Mouse (Mus musculus): ENCODE measurements at regions not wholly inside any gene's neighbourhood (a gene's known extent, or its start where the extent isn't known, plus 50 kb on each side); places are given as distances from the start of the nearest gene placed in this dataset.

DNA sequence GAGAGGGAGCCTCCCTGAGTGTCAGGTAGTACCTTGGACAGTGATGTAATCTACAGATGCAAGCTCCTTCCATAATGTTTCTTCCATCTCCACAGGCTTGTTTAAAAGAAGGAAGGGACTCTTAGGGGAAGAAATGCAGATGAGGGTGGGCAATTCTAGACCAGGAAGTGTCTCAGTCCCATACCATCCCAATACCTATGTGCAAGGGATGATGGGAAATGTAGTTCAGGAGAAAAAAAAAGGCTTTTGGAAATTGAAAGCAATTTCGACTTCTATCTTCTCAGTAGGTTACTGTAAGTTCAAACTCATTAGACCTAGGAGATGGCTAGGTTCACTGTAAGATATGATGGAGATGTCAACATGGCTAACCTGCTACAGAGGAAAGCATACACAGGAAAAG is 68.3 kb downstream of the Cd83 start:
- no peak for DNase-seq (ENCODE audit: low spot score in 2 of 2)

GRCm38 (mm10) chr13:43854973-43855372 is 70.4 kb downstream of the Cd83 start:
- no peak for DNase-seq (ENCODE audit: low spot score in 2 of 2)

DNA sequence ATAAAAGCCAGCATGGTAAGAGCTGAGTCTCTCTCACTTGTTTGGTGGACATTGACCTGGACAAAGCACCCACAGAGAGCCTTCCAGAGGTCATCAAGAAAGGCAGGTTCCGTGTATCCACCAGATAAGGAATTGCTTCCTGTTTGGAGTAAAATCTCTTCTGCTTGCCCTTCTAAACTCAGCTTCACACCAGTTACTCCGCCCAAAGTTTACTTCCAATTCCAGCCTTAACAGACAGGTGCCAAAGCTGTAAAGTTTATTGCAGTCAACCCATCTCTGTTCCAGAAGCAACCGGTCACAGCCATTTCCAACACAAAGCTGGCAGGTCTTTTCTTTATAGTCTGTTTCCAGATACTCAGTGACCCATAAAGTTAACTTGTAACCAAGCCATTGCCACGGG is 76.4 kb downstream of the Cd83 start:
- DNase-seq (ENCODE audit: low spot score in 2 of 2): no peak

GRCm38 (mm10) chr13:43861424-43861823 is 76.8 kb downstream of the Cd83 start:
- no peak for DNase-seq (ENCODE audit: low spot score in 2 of 2)

DNA sequence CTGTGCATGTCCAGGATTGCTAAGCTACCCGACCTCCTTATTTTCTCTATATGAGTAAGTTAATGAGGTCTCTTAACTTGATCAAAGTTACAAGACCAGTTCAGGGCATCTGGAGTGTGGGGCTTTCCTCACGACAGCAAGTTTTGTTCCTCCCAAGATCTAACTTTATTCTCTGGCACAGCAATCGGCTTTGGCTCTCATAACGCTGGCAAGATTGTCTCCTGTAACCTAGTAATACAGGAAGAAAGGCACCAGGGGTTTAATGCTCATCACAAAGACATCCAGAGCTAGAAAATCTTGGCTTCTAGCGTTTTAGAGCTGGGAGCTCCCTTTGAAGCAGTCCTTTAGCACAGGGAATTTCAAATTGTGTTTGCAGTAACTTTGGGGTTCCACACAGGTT is 77.5 kb downstream of the Cd83 start:
- no peak for DNase-seq (ENCODE audit: low spot score in 2 of 2)

DNA sequence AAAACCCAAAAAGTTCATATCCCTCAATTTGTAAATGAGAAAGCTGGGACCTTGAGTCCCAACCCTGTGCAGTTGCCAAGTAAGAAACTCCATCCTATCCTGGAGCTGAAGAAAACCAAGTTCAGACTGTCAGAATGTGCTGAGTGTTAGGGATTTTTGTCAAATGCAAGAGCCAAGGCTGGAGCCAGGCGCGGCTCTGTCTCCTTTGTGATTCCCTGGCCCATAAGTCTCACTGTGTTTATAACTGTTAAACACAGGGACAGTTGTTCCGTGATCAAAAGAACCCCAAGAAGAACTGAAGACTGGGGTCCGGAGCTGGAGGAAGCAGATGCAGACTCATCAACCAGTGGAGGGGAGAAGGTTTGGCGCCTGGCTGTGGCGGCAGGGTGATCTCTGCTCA is 78.0 kb downstream of the Cd83 start:
- DNase-seq (ENCODE audit: low spot score in 2 of 2): no peak

DNA sequence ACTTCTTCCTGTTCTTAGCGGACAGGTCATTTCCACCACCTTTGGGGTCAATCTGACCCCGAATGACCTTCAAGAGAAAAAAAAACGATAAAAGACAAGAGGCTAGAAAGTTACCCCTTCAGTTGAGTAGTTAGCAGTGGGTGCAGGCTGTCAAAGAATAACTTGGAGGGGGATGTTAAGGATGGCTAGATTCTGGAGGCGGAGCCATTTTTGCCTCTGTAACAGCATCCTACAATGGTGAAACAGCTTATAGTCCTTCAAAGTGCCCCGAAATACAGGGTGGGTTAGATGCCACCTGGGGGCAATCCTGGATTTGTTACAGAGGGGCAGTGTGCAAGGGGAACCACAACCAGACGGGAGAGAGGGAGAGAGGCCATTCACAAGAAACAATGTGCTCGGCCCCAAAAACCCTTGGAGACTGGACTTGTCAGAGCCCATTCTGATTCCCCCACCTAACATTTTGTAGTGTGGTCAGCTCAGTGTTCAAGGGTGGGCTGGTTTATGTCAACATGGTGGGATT is 79.1 kb downstream of the Cd83 start:
- no peak for DNase-seq (ENCODE audit: low spot score in 2 of 2)

DNA sequence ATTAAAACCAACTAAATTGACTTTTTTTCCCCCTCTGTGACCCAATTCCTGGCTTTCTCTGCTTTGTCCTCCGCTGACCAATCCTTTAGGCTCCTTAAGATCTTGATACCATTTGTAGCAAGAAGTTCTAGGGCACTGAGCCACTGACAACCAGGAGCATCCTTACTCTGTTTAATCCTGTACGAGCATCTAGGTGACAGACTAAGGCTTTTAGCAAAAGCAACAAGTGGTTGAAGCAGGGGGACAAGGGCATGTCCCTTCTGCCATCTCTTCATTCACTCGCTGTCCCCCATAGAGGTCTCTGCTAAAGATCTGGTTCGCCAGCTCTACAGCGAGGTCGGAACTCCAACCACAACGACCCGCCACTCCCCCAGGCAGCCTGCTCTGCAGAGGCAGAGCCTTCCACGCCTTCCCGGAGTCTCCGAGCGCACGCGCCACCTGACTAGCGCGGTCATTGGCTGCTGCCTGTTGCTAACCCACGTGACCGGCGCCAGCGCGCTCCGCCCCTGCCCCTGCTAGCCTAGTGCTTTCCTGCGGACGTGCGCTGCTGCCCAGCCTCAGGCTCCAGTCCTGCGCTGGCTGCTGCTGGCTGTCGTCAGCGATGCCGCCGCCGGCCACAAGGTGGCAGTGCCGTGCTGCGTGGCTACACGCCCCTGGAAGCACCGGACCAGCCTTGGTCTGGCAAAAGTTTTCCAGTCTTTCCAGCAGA is 79.7 kb downstream of the Cd83 start:
- peak; percentile 89 to 94 for DNase-seq (ENCODE audit: low spot score in 2 of 2)

- peak in 1 of 2 experiments; percentile 21 for DNase-seq (ENCODE audit: low spot score in 2 of 2)
These were observed 80.5 kb downstream of the Cd83 start for GRCm38 (mm10) chr13:43865036-43865435.

DNA sequence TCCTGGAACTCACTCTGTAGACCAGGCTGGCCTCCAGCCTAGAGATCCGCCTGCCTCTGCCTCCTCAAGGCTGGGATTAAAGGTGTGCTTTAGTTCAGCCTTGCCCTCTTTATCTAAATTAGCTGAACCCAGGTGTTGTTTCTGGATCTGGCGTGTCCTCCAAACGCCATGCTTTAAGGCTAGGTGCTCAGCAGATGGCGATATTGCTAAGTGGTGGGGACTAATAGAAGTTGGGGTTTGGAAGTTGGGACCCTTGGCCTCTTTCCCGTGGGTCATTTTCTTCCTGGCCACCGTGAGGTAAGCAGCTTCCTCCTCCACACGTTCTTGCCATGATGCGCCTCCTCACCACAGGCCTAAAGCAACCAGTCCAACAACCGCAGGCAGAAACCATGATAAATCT is 91.3 kb downstream of the Cd83 start:
- no peak for DNase-seq (ENCODE audit: low spot score in 2 of 2)

DNA sequence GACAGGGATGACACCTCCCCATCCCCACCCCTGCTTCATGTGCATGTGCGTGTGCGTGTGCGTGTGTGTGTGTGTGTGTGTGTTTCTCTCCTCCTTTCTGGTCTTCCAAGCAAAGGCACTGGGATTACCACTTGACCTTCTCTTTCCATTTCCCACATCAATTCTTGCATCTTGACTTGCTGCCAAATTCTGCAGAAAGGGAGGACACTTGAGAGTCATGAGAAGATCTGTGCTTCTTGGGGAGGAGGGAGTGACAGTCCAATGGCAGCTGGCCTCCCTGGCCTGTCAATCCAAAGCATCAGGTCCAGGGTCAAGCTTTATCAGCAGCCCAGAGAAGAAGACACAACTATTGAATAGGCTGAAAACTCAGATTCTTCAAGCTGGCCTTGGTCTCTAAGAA is 102.7 kb downstream of the Cd83 start:
- DNase-seq (ENCODE audit: low spot score in 2 of 2): no peak

DNA sequence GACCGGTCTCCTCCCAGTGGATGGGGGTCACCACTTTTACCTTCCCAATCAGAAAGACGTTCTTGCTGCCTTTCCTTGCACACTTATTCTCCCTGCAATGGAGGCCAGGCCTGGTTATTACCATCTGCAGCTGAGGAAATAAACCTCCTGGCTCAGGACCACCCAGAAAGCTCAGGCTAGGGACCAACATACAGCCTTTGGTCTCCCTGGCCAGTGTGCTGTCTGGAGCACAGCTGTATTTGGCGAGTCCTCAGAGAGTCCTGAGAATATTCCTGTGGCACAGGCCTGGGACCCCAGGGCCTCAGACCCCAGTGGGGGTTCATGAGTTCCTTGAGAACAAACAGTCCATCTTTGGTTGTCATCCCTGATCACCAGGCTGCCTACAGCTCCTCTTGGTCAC is 107.4 kb downstream of the Cd83 start:
- DNase-seq (ENCODE audit: low spot score in 2 of 2): no peak

DNA sequence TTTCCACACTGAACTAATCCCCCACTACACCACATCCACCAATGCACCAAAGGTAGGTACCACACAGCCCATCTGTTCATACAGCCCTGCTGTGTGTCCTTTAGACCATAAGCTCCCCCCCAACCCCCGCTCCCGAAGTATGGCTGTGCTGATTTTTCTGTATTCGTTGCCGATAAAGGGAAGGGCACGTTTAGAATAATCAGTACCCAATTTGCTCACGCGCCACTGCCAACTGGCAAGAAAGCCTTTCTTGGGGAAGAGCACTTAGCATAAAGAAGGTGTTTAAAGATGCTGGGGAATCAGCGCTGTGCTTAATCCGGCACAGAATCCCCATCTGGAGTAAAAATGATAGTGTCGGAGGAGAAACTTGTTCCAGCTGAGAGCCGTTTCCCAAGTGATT is 111.4 kb downstream of the Cd83 start:
- DNase-seq (ENCODE audit: low spot score in 2 of 2): no peak

GRCm38 (mm10) chr13:43897046-43897445 is 112.5 kb downstream of the Cd83 start:
- no peak for DNase-seq (ENCODE audit: low spot score in 2 of 2)

- peak in 1 of 2 experiments; percentile 54 for DNase-seq (ENCODE audit: low spot score in 2 of 2)
These were observed 114.1 kb downstream of the Cd83 start for GRCm38 (mm10) chr13:43898555-43899258.

- DNase-seq (ENCODE audit: low spot score in 2 of 2): no peak
These were observed 115.5 kb downstream of the Cd83 start for GRCm38 (mm10) chr13:43900115-43900514.

- peak in 1 of 2 experiments; percentile 20 for DNase-seq (ENCODE audit: low spot score in 2 of 2)
These were observed 116.2 kb downstream of the Cd83 start for GRCm38 (mm10) chr13:43900758-43901157.

- DNase-seq (ENCODE audit: low spot score in 2 of 2): no peak
These were observed 118.8 kb downstream of the Cd83 start for GRCm38 (mm10) chr13:43903391-43903790.

GRCm38 (mm10) chr13:43904291-43904690 is 119.7 kb downstream of the Cd83 start:
- DNase-seq (ENCODE audit: low spot score in 2 of 2): no peak

DNA sequence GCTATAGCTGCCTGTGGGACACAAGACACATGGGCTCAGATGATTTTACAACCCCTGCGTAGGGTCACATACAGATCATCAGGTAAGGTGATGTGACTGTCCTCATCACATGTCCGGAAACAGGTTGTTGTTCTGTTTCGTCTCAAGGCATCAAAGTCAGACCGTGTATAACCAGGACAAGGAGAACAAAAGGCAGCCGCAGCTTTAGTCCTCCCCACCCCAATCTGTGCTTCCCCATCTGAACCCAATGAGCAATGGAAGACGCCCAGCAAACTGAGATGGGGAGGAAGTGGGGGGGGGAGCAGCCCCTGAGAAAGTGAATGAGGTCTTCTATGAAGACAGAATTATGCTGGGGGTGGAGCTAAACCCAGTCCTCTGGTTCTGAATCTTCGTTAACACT is 121.7 kb downstream of the Cd83 start:
- no peak for DNase-seq (ENCODE audit: low spot score in 2 of 2)

DNA sequence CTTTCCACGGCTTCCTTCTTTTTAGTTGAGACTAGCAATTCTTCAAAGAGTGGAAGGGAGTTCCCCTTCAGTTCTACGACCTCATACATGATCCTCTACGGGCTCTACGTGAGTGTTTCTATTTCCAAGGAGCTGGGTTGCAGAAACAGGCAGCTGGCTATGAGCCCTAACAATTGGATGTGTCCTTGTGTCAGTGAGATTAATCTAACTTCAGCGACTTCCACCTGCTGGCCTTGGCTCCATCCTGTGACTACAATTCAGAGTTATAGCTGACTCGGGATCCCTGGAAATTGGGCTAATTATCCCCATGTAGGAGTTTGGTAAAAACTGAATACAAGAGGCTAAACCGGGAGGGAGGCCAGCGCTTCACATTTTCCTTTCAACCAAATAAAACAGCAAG is 122.8 kb downstream of the Cd83 start:
- DNase-seq (ENCODE audit: low spot score in 2 of 2): no peak

DNA sequence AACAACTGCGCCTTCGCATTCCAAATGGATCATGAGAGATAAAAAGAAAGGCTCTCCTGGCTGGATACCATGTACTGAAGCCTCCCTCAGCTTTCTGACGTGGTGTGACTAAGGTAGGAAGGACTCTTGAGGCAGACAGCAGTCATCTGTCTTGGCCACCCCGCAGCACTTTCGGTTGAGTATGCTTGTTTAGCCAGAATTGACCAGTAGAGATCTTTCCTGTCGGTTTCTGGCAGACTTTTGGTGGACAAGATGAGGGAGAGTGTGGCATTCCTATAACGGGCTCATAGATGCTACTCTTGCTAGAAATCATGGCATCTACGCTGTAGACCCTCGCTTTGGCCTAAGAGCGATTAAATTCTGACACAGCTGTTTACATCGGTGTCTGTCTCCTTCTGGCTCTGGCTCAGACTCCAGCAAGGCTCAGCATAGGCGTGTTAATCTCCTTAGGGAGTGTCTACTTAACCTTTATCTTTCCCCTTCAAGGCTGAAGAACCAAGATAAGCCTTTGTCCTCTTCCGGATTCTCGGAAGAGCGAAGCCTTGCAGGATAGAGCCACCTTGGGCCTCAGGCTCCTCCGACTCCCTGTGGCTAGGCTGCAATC is 123.6 kb downstream of the Cd83 start:
- no peak for DNase-seq (ENCODE audit: low spot score in 2 of 2)

DNA sequence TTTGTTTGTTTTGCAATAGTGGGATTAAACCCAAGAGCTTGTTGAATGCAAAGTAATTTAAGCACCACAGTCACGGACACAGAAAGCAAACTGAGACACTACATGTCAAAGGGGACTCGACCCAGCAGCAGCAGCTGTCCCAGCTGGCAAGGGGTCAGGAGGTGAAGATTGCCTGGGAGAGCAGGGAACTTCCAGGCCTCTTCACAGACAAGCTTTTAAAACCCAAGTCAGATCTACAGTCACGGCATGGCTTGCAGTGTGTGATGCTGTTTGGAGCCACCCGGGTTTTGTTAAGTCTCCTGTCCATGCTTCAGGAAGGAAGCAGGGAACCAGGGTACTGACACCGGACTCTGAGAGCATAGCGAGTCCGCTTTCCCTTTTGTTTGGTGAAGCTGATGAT is 125.4 kb downstream of the Cd83 start:
- DNase-seq (ENCODE audit: low spot score in 2 of 2): no peak

Data from spleen, postnatal 10 days (tissue).